Mouse (Mus musculus) embryo, embryonic 10 days (tissue): ENCODE measurements around the gene Pomt1.
A peak's percentile ranks its signal among the peaks of the same experiment; 100 is the strongest.

Experiments
- DNase-seq: peaks from one replicate; pipeline ENCODE4 v3.0.0-alpha.2; 2015; ENCODE audit warnings: low spot score

Pomt1 gene

GRCm38 (mm10) chr2:32221577-32221976 lies 14.8 kb upstream of the Pomt1 start:
- DNase-seq, result no peak

GRCm38 (mm10) chr2:32222057-32222456 lies 14.3 kb upstream of the Pomt1 start:
- DNase-seq, result no peak

GRCm38 (mm10) chr2:32235433-32235832 lies 957 bp upstream of the Pomt1 start:
- no peak for DNase-seq

- peak; percentile 78 for DNase-seq
Observed at GRCm38 (mm10) chr2:32236760-32237487, 534 bp downstream of the Pomt1 start.

- no peak for DNase-seq
Observed at GRCm38 (mm10) chr2:32237571-32237970, 1.2 kb downstream of the Pomt1 start.

GRCm38 (mm10) chr2:32238708-32239435 lies 2.5 kb downstream of the Pomt1 start:
- DNase-seq, result no peak

GRCm38 (mm10) chr2:32240591-32240990 lies 4.2 kb downstream of the Pomt1 start:
- no peak for DNase-seq

- no peak for DNase-seq
Observed at GRCm38 (mm10) chr2:32242986-32243385, 6.6 kb downstream of the Pomt1 start.

GRCm38 (mm10) chr2:32246741-32247140 lies 10.4 kb downstream of the Pomt1 start:
- DNase-seq, result no peak

GRCm38 (mm10) chr2:32248377-32249361 lies 12.3 kb downstream of the Pomt1 start:
- DNase-seq, result no peak

- no peak for DNase-seq
Observed at GRCm38 (mm10) chr2:32251791-32252527, 15.6 kb downstream of the Pomt1 start.

GRCm38 (mm10) chr2:32252658-32253057 lies 16.3 kb downstream of the Pomt1 start:
- DNase-seq, result no peak

- no peak for DNase-seq
Observed at GRCm38 (mm10) chr2:32253352-32253751, 17.0 kb downstream of the Pomt1 start.

- DNase-seq, result no peak
Observed at GRCm38 (mm10) chr2:32254563-32254962, 18.2 kb downstream of the Pomt1 start.

- DNase-seq, result no peak
Observed at GRCm38 (mm10) chr2:32256273-32256672, 19.9 kb downstream of the Pomt1 start.

GRCm38 (mm10) chr2:32258887-32259533 lies 22.6 kb downstream of the Pomt1 start:
- DNase-seq, result no peak

GRCm38 (mm10) chr2:32259657-32260417 lies 23.4 kb downstream of the Pomt1 start, which contains the start of gene Uck1:
TSS of gene Uck1 (minus strand) at chr2:32260159.
- DNase-seq, result peak; percentile 97

GRCm38 (mm10) chr2:32260635-32261034 lies 24.2 kb downstream of the Pomt1 start:
- DNase-seq, result peak; percentile 21

GRCm38 (mm10) chr2:32275823-32276222 lies 39.4 kb downstream of the Pomt1 start:
- no peak for DNase-seq

GRCm38 (mm10) chr2:32282289-32282688 lies 45.9 kb downstream of the Pomt1 start:
- no peak for DNase-seq
